Mouse (Mus musculus) megakaryocyte, adult 5-6 weeks (primary cell): Measurements from ENCODE around the gene Ttn. TPM values are rescaled to one million over a fixed set of nuclear protein-coding genes. Genes with fewer than 3 reads are reported as not detected.
A peak's percentile ranks its signal among the peaks of the same experiment; 100 is the strongest.

Experiments used
- ATAC-seq: 2 replicates; pipeline ENCODE4 v1.8.0; 2016; ENCODE audit warnings: mild to moderate bottlenecking, inconsistent platforms; ENCODE audit not compliant: poor library complexity, severe bottlenecking
- total RNA-seq, 2 experiments: library from RNA; stranded (forward) in 1 of 2; stranded (reverse) in 1 of 2; fragments of 153-499, 151-499 nt in 1 of 2; fragments of 221-1000, 200-1000 nt in 1 of 2; gene quantifications; 2 replicates each; pipeline versions ENCODE4 v1.2.3 to v1.2.4; 2015 to 2017

The Ttn gene
- total RNA-seq, 2 experiments from 2014 or later, result 0.02 to 0.11 TPM

GRCm38 (mm10) chr2:76714984-76715383 lies 267.4 kb downstream of the Ttn start:
- ATAC-seq, result no peak

GRCm38 (mm10) chr2:76708512-76708911 lies 273.8 kb downstream of the Ttn start:
- no peak for ATAC-seq

- no peak for ATAC-seq
These were observed 276.7 kb downstream of the Ttn start for GRCm38 (mm10) chr2:76705655-76706054.

- no peak for ATAC-seq
These were observed 279.6 kb downstream of the Ttn start for GRCm38 (mm10) chr2:76702751-76703150.

GRCm38 (mm10) chr2:76702188-76702587 lies 280.2 kb downstream of the Ttn start:
- no peak for ATAC-seq

GRCm38 (mm10) chr2:76695290-76695689 lies 287.1 kb downstream of the Ttn start:
- ATAC-seq, result no peak

- ATAC-seq, result no peak
These were observed 288.6 kb downstream of the Ttn start for GRCm38 (mm10) chr2:76693765-76694164.

- peak; percentile 75 for ATAC-seq
These were observed 291.7 kb downstream of the Ttn start for GRCm38 (mm10) chr2:76690436-76691204.

GRCm38 (mm10) chr2:76688162-76688561 lies 294.2 kb downstream of the Ttn start:
- ATAC-seq, result no peak

GRCm38 (mm10) chr2:76687608-76688007 lies 294.7 kb downstream of the Ttn start:
- no peak for ATAC-seq

GRCm38 (mm10) chr2:76686986-76687385 lies 295.4 kb downstream of the Ttn start:
- ATAC-seq, result no peak

- no peak for ATAC-seq
These were observed 300.0 kb downstream of the Ttn start for GRCm38 (mm10) chr2:76682301-76682700.

- ATAC-seq, result no peak
These were observed 305.7 kb downstream of the Ttn start for GRCm38 (mm10) chr2:76676401-76677226.

GRCm38 (mm10) chr2:76675949-76676348 lies 306.4 kb downstream of the Ttn start:
- no peak for ATAC-seq

GRCm38 (mm10) chr2:76675451-76675850 lies 306.9 kb downstream of the Ttn start:
- no peak for ATAC-seq

- peak; percentile 71 for ATAC-seq
These were observed 307.5 kb downstream of the Ttn start, which contains the start of gene Plekha3 for GRCm38 (mm10) chr2:76674725-76675427. TSS of gene Plekha3 (plus strand) at chr2:76675281.

GRCm38 (mm10) chr2:76673472-76674081 lies 308.8 kb downstream of the Ttn start:
- ATAC-seq, result peak; percentile 50

GRCm38 (mm10) chr2:76672966-76673392 lies 309.4 kb downstream of the Ttn start, which contains the start of gene Fkbp7:
TSS of gene Fkbp7 (minus strand) at chr2:76673116.
- ATAC-seq, result peak; percentile 80

- no peak for ATAC-seq
These were observed 310.1 kb downstream of the Ttn start for GRCm38 (mm10) chr2:76672134-76672745.

- ATAC-seq, result no peak
These were observed 310.7 kb downstream of the Ttn start for GRCm38 (mm10) chr2:76671641-76672040.
